Mouse (Mus musculus) bone marrow macrophage, adult 2 months (primary cell): ENCODE measurements at regions not wholly inside any gene's neighbourhood (a gene's known extent, or its start where the extent isn't known, plus 50 kb on each side); places are given as distances from the start of the nearest gene placed in this dataset.
"Not testable (repeated sequence)": the region's sequence is repeated elsewhere in the genome, so short reads cannot be mapped to it uniquely, and the experiment has no call there.

Experiments
- CTCF ChIP-seq: IDR thresholded peaks from 2 replicates; pipeline ENCODE4 v1.5.1; 2012; ENCODE audit warnings: low read depth, mild to moderate bottlenecking, low read length, moderate library complexity
- POLR2A ChIP-seq: IDR thresholded peaks from 2 replicates; pipeline ENCODE4 v1.6.1; 2012; ENCODE audit warnings: mild to moderate bottlenecking, low read depth, low read length, borderline replicate concordance

- not testable (repeated sequence) for TF ChIP-seq POLR2A, CTCF
Observed at GRCm38 (mm10) chr10:69008679-69009078, 142.6 kb upstream of the Rhobtb1 start.
